Mouse (Mus musculus) ovary, postnatal 14 days (tissue): ENCODE measurements around the gene Afmid.
"Not testable (repeated sequence)": the region's sequence is repeated elsewhere in the genome, so short reads cannot be mapped to it uniquely, and the experiment has no call there.

ENCODE experiments used
- DNase-seq: peaks from one replicate; pipeline ENCODE4 v3.0.0; 2022; ENCODE audit warnings: low spot score

Afmid gene

DNA sequence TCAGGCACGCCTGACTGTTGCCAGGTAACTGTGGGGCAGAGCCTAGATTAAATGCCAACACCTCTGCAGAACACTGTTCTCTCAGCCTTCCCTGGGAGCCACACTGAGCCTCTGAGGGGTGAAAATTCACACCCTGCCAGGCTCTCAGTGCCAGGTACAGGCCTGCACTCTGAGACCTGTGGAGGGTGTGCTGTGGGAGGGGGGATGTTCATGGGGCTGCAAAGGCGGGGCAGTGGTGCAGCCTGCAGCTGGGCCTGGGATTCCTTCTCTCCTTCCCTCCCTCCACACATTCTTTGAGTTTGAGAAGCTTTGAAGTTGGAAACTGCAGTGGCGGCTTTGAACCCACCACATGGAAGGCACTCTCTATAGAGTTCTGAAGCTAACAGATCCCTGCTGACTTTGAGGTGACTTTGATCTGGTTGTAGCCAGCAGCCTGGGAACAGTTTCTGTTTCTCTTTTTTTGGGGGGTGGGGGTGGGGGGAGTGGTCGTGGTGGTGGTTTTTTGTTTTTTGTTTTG is 31.6 kb upstream of the Afmid start:
- no peak for DNase-seq

GRCm38 (mm10) chr11:117796954-117797353 is 28.8 kb upstream of the Afmid start:
- DNase-seq: no peak

- DNase-seq: no peak
Observed at GRCm38 (mm10) chr11:117797511-117798159, 28.1 kb upstream of the Afmid start, which contains the start of gene 6030468B19Rik. TSS of gene 6030468B19Rik (plus strand) at chr11:117797660.

GRCm38 (mm10) chr11:117798160-117798541 is 27.6 kb upstream of the Afmid start:
- DNase-seq: no peak

- no peak for DNase-seq
Observed at GRCm38 (mm10) chr11:117799174-117799573, 26.6 kb upstream of the Afmid start.

GRCm38 (mm10) chr11:117800038-117800437 is 25.7 kb upstream of the Afmid start:
- DNase-seq: no peak

- DNase-seq: no peak
Observed at GRCm38 (mm10) chr11:117801650-117802049, 24.1 kb upstream of the Afmid start.

DNA sequence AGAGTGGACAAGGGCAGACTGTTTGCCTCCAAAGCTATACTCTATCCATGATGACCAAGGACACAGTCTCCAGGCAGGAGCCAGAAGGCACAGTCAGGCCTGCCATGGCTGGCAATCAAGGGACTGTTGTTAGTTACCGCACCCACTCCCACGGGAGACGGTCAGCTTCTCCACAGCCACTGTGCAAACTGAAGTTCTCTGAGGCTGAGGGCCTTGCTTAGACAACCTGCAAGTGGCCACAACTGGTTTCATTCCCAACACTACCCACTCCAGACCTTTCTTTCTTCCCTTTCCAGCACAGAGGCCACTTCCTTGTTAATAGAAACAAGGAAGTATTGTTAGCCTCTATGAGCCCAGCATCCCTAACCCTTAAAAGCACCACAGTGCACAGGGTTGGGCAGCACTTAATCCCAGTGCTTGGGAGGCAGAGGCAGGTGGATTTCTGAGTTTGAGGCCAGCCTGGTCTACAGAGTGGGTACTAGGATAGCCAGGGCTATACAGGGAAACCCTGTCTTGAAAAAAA is 22.5 kb upstream of the Afmid start:
- no peak for DNase-seq

DNA sequence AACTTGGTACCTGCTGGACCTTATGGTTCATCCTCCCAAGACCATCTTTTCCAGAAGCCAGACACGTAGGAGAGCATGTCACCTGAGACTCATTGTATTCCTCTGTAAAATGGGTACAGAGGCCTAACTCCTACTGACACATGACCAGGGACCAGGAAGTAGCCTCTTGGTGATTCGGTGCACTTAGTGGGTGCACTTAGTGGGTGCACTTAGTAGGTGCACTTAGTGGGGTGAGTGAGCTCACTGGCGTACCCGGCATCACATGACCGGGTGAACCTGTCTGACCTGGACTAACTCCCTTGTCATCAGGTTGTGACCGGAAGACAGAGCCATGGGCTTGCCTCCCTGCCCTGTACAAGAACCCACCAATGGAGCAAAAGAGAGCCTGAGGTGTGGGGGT is 18.9 kb upstream of the Afmid start:
- DNase-seq: no peak

GRCm38 (mm10) chr11:117809407-117810311 is 16.1 kb upstream of the Afmid start, which contains the start of the genes Gm20708 and Syngr2:
TSS of gene Gm20708 (plus strand) at chr11:117809668.
TSS of gene Syngr2 (plus strand) at chr11:117809668.
- DNase-seq: peak; percentile 58

DNA sequence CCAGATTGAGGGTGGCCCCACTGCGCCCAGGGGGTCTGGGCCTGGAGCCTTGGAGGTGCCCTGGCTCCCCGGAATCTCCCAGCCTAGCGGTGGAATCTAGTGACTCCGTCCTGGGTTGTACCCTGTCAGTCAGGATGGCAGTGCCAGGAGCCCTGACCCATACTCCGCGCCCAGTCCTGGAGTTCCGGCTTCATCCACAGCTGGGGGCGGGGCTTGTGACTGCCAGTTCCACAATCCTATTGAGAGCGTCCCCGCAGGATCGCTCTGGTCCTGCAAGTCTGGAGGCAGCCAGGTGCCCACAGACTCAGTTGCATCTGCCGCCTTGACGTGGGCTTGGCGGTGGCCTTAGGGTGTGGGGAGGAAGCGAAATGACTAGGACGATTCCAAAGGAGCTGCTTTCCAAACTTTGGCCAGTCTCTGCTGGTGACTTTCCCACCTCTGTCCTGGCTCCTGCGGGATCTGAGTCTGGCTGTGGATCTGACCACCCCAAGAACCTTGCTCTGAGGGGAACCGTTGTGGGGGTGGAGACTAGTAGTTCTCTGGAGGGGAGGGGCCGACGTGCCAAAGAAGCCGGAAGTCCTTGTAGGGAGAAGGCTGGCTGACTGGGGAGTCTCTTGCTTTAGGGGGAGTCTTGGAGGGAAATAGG is 15.2 kb upstream of the Afmid start:
- DNase-seq: peak; percentile 72

DNA sequence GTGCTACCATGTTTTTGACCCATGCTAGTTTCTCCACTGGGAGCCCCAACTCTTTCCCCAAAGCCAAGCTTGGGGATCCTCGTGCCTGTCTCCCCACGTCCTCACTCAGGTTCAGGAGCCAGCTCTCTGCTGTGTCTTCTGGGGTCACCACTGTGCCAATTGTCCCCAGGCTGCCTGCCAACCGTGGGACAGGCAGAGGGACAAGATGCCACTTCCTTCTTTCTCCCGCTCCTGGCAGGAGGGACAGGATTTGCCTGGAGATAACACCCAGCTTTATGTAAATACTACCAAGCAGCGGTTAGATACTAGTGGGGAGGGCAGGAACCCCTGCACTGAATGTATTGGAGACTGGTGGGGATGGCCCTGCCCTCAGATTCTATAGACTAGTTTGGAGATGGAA is 11.9 kb upstream of the Afmid start:
- no peak for DNase-seq

DNA sequence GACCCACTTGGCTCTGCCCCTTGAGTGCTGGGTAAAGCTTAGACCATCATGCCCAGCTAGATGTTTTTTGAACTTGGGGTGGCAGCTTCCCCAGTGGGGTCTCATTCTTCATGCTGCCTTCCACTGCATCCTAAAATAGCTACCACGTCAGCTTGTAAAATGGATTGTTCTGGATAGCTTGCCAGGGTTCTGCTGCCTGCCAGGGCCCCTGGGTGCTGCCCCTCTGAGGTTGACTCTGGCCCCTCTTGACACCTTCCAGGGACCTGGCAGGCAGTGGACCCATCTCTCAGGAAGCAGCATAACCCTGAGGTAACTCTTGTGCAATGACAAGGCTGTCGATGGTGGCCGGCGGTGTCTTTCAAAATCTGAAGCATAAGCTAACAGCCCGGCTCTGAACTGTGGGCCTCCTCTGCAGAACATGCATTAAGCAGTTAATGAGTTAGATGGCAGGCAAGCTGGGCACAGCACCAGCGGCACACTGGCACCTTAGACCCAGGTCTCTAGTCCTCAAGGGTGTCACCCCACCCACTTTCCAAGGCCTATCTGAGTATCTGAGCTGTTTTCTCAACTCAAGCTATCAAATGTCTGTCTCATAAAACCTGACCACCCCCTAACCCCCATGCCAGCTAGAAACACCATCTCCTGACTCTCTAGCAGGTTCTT is 10.9 kb upstream of the Afmid start:
- DNase-seq: no peak

DNA sequence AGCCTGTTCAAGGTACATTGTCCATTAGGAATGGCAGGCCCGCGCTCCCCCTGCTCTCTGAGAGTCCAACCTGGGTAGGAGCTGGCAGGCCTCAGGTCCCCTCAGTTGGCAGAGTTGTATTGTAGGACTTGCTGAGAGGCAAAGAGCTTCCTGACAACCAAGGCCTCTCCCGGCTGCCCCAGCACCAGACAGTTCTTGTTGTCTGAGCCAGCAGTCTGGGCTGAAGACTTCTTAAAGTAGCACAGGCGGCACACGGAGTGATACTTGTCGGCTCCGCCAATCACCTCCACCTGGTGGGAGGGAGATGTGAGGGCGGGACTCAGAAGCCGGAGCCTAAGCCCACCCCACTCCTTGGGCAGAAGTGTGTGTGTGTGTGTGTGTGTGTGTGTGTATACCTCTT is 9.9 kb upstream of the Afmid start:
- not testable (repeated sequence) for DNase-seq

DNA sequence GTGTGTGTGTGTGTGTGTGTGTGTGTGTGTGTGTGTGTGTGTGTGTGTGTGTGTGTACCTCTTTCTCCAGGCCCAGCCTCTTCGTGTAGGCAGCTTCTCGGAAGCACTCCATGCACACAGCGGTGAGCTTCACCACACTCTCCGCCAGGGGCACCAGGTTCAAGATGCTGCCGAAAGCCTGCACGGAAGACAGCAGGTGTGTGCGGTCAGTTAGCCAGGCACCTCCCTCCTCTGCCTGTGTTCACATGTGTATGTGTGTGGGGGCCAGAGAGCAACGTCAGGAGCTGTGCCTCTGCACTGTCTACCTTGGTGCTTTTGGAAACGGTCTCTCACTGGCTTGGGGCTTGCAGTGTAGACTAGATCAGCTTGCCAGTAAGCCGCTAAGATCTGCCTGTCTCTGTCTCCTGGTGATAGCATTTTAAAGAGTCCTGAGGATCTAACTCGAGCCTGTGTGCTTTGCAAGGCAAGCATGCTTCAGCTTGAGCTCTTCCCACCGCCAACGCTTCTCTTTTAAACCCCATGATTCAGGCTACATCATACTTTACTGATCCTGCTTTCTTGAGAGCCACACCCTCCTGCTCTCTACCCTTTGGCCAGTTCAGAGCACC is 9.2 kb upstream of the Afmid start:
- no peak for DNase-seq

GRCm38 (mm10) chr11:117819095-117819494 is 6.6 kb upstream of the Afmid start:
- DNase-seq: no peak

DNA sequence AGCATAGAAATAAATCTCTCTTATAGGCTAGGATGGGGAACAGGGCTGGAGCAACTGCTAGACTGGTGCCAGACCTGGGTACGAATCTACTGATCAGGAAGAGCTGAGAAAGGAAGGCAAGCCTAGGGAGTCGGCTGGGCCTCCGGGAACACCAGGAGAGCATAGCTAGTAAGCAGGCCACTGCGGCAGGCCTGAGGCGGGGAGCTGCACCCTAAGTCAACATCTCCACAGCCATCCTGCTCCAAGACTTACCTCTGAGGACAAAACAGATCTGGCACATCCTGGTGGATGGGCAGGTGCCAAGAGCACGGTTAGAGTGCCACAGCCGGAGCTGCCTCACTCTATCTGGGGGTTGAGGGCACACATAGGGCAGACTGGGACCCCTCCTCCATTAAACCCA is 5.6 kb upstream of the Afmid start:
- DNase-seq: no peak

DNA sequence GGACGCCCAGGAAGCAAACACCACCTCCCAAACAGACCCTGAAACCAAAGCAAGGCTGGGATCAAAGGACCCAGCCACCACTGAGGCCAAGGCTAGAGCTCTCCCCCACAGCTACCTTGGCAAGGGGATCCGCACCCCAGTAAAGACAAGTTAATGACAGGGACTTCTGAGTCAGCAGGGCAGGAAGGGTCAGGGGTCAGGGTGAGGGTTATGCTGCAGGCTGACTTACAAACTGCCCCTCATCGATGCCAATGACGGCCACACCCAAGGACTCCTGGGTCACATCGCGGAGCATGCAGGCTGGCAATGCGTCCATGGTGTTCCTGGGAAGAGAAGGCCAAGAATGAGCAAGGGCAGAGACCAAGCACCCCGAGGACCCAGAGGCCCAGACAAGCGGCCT is 3.9 kb upstream of the Afmid start:
- DNase-seq: no peak

- DNase-seq: no peak
Observed at GRCm38 (mm10) chr11:117822728-117823241, 2.9 kb upstream of the Afmid start.

DNA sequence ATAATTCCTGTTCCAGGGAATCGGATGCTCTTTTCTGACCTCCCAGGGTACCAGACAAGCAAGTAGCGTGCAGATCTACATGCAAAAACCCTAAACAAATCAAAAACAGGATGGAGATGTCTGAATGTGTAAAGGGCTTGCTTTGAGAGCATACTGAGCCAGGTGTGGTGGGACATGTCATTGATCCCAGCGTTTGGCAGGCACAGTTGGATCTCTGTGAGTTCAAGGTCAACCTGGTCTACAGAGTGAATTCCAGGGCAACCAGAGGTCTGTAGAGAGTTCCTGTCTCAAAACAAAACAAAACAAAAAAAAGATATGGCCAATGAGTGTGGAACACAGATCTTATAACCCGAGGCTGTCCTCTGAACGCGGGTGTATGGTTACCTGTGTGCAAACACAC is 2.3 kb upstream of the Afmid start:
- DNase-seq: no peak
